8 mouse cellular contexts compared by ENCODE assay signal in the genomic region with DNA sequence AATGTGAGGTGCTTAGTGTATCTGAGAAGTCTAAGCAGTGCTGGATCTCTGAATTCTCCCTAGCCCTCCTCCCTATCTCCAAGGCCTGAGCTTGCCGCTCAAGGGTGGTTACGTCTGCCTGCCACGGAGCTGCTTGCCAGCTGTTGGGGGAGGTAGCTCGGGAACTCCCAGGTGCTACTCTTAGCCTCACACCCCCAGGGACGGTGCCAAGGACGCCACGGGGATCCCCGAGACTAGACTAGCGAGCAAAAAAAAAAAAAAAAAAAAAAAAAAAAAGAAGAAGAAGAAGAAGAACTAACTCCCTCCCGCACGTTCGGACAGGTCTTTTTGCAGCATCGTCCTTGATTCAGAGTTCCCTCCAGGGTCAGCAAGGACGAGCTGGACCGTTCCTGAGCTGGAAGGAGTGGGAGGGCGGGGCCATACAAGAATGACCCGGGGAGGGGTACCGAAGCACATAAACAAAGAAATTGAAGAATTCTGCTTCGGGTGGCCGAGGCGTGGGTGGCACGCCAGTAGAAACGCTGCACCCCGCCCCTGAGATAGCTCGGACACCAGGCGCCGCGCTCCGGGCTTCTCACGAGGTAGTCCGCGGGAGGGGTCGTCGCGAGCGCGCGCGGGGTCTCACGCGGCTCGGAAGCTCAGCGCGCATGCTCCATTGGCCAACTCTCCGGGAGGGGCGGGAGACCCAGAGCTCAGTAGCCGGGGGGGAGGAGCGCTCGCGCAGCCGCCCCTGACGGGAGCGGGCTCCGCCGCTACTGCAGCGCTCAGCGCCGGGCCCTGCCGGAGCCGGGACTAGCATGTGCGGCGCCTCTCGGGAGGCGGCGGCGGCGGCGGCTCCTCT. TPM values are rescaled to one million over a fixed set of nuclear protein-coding genes. Genes with fewer than 3 reads are reported as not detected.
DNase-seq lines count a peak whose midpoint lies in the region; ATAC-seq lines count a peak whose summit lies in the region.

A gene (plus strand): TSS at position 291 of the 841 bp plus-strand sequence.

- peak within 1 kb of the TSS; percentile 73 for H3K9ac ChIP-seq in intestine, embryonic 16.5 days (ENCODE audit: low read depth, low read length)

- peak; percentile 86 for ATAC-seq in intestine, embryonic 16.5 days

- H3K4me1 ChIP-seq in intestine, embryonic 16.5 days (ENCODE audit: control insufficient read depth, insufficient read depth, low read length) = peaks cover 7% of the 10 kb centered on the region; the same call in 1 of the 2 replicates

- WGBS in intestine, embryonic 16.5 days = 1% methylated on average over 57 of the region's 68 CpGs

- DNase-seq in adrenal gland, adult 18-20 months (ENCODE audit: low spot score in 2 of 2) = peak; percentile 44 to 61
- peak; percentile 74 for DNase-seq in embryo, embryonic 10 days (ENCODE audit: low spot score)
- peak; percentile 35 for DNase-seq in gastrocnemius, postnatal 36 days
- peak; percentile 84 to 88 for DNase-seq in left cerebral cortex, postnatal 36 days (ENCODE audit: low spot score in 2 of 2)
- peak; percentile 74 for DNase-seq in mesoderm, embryonic 11.5 days (ENCODE audit: low read depth, low spot score)
- peak; percentile 81 for DNase-seq in right cerebral cortex, postnatal 36 days (ENCODE audit: low spot score in 2 of 2)
- DNase-seq in adipocyte (ENCODE audit: low spot score) = no peak

- H3K27me3 ChIP-seq in intestine, embryonic 16.5 days (replicated peaks; ENCODE audit: control insufficient read depth, insufficient read depth, low read length) = no peaks in the 10 kb centered on the region

- peaks cover 8% of the 10 kb centered on the region for H3K36me3 ChIP-seq in intestine, embryonic 16.5 days (ENCODE audit: control insufficient read depth, insufficient read depth, low read length)

- peak within 1 kb of the TSS; percentile 57 for H3K27ac ChIP-seq in intestine, embryonic 16.5 days (ENCODE audit: low read length)

- intact Hi-C loops in gastrocnemius, postnatal 36 days (cut with DNase I) = no loop called here
- intact Hi-C loops in left cerebral cortex, postnatal 36 days (cut with DNase I) = no loop called here

- H3K4me2 ChIP-seq in intestine, embryonic 16.5 days (ENCODE audit: low read depth, low read length) = peak within 1 kb of the TSS; percentile 99

- peak within 1 kb of the TSS; percentile 76 for H3K4me3 ChIP-seq in intestine, embryonic 16.5 days (ENCODE audit: low read length)

- H3K9me3 ChIP-seq in intestine, embryonic 16.5 days (ENCODE audit: control insufficient read depth, low read length) = no peaks in the 10 kb centered on the region

RNA-seq across cellular contexts. Expression of the gene that starts here (rescaled TPM):
- total RNA-seq in adrenal gland, adult 18-20 months (2021) = 1 to 10 TPM; 4.8 to 5.4 TPM
- under 1 TPM; 0.47 to 0.89 TPM for total RNA-seq in gastrocnemius, postnatal 36 days (2021)
- 1.0 TPM in 2 replicates for polyA plus RNA-seq in intestine, embryonic 16.5 days (2015; fragmentation: Nextera tagmentation; extraction: Ambion mirVana)
- total RNA-seq in left cerebral cortex, postnatal 36 days (2021) = 10 to 100 TPM; 34.4 to 63.1 TPM

Comparison
In these comparisons a context has a peak if more than half of its experiments do, and no peak if none do; other contexts are left out.
1. RNA of the gene that starts here (total RNA-seq): 34.4 to 63.1 TPM in left cerebral cortex, postnatal 36 days; 4.8 to 5.4 TPM in adrenal gland, adult 18-20 months and 0.47 to 0.89 TPM in gastrocnemius, postnatal 36 days; every median in the first group is over 4 times any median in the second.
2. Peak in DNase-seq in gastrocnemius, postnatal 36 days; RNA of the gene not detected or under 1 TPM.